Mouse (Mus musculus) small intestine, adult 2 months (tissue): Measurements from ENCODE around the gene Dis3l2.

Experiments
- CTCF ChIP-seq: fragments of 200-500 bp; IDR thresholded peaks from 2 replicates; pipeline ENCODE4 v1.5.1; 2012; ENCODE audit warnings: low read depth, mild to moderate bottlenecking, control low read depth, inconsistent platforms, low read length, moderate library complexity, mixed read lengths; ENCODE audit not compliant: insufficient replicate concordance, insufficient read length; ENCODE audit errors: extremely low read depth
- POLR2A ChIP-seq: fragments of 200-500 bp; IDR thresholded peaks from 2 replicates; pipeline ENCODE4 v1.6.1; 2012; ENCODE audit warnings: low read depth, mild to moderate bottlenecking, control low read depth, inconsistent platforms, low read length, moderate library complexity

GRCm38 (mm10) chr1:86955801-86956200 lies 252.2 kb downstream of the Dis3l2 start:
- TF ChIP-seq CTCF (no peak), POLR2A (no peak)
